Mouse (Mus musculus): ENCODE measurements around the gene Slc22a16.
A peak's percentile ranks its signal among the peaks of the same experiment; 100 is the strongest.

Slc22a16 gene

GRCm38 (mm10) chr10:40604706-40605394, 34.7 kb downstream of the Slc22a16 start:
- DNase-seq (ENCODE audit: low read depth), result no peak

- peak; percentile 28 for DNase-seq (ENCODE audit: low read depth)
These were observed 47.8 kb downstream of the Slc22a16 start for GRCm38 (mm10) chr10:40617973-40618372.

- no peak for DNase-seq (ENCODE audit: low read depth)
These were observed 49.6 kb downstream of the Slc22a16 start for GRCm38 (mm10) chr10:40619760-40620159.

GRCm38 (mm10) chr10:40629140-40629539, 59.0 kb downstream of the Slc22a16 start:
- peak; percentile 77 for DNase-seq (ENCODE audit: low read depth)

- DNase-seq (ENCODE audit: low read depth), result no peak
These were observed 59.6 kb downstream of the Slc22a16 start, which contains the start of gene Ddo for GRCm38 (mm10) chr10:40629656-40630311. TSS of gene Ddo (plus strand) at chr10:40630011.

- DNase-seq (ENCODE audit: low read depth), result no peak
These were observed 60.3 kb downstream of the Slc22a16 start for GRCm38 (mm10) chr10:40630457-40630856.

GRCm38 (mm10) chr10:40630961-40631360, 60.8 kb downstream of the Slc22a16 start:
- DNase-seq (ENCODE audit: low read depth), result no peak

GRCm38 (mm10) chr10:40632087-40632486, 62.0 kb downstream of the Slc22a16 start:
- DNase-seq (ENCODE audit: low read depth), result no peak

- no peak for DNase-seq (ENCODE audit: low read depth)
These were observed 67.2 kb downstream of the Slc22a16 start for GRCm38 (mm10) chr10:40637331-40637730.

GRCm38 (mm10) chr10:40638276-40638675, 68.1 kb downstream of the Slc22a16 start:
- no peak for DNase-seq (ENCODE audit: low read depth)

GRCm38 (mm10) chr10:40638823-40639819, 69.0 kb downstream of the Slc22a16 start:
- no peak for DNase-seq (ENCODE audit: low read depth)

- no peak for DNase-seq (ENCODE audit: low read depth)
These were observed 70.3 kb downstream of the Slc22a16 start for GRCm38 (mm10) chr10:40640406-40640805.

- no peak for DNase-seq (ENCODE audit: low read depth)
These were observed 71.8 kb downstream of the Slc22a16 start for GRCm38 (mm10) chr10:40641901-40642300.

- no peak for DNase-seq (ENCODE audit: low read depth)
These were observed 73.0 kb downstream of the Slc22a16 start for GRCm38 (mm10) chr10:40643126-40643525.

- DNase-seq (ENCODE audit: low read depth), result no peak
These were observed 74.3 kb downstream of the Slc22a16 start for GRCm38 (mm10) chr10:40644456-40644855.

GRCm38 (mm10) chr10:40645346-40645745, 75.2 kb downstream of the Slc22a16 start:
- DNase-seq (ENCODE audit: low read depth), result no peak

GRCm38 (mm10) chr10:40648776-40649175, 78.6 kb downstream of the Slc22a16 start:
- DNase-seq (ENCODE audit: low read depth), result peak; percentile 31

- DNase-seq (ENCODE audit: low read depth), result peak; percentile 68
These were observed 79.5 kb downstream of the Slc22a16 start for GRCm38 (mm10) chr10:40649634-40650033.

GRCm38 (mm10) chr10:40651676-40652075, 81.5 kb downstream of the Slc22a16 start:
- no peak for DNase-seq (ENCODE audit: low read depth)

Measured in 416B (cell line).